Mouse (Mus musculus): ENCODE data around the gene Osgep.
A peak's percentile ranks its signal among the peaks of the same experiment; 100 is the strongest.
"Not testable (repeated sequence)": the region's sequence is repeated elsewhere in the genome, so short reads cannot be mapped to it uniquely, and the experiment has no call there.

- peak; percentile 7; the same call in 1 of the 2 replicates for TF ChIP-seq POLR2A (IDR thresholded peaks at IDR 0.05; ENCODE audit: borderline replicate concordance, control insufficient read depth, low read depth, low read length)
- not testable (repeated sequence) for TF ChIP-seq CTCF (IDR thresholded peaks at IDR 0.05; ENCODE audit: control insufficient read depth, insufficient read depth, low read length)
These were observed 31.3 kb upstream of the Osgep start, which contains the start of gene Pnp2 for GRCm38 (mm10) chr14:50955942-50956508.
